Mouse (Mus musculus): ENCODE results near the gene Bri3bp.
"Not testable (repeated sequence)": the region's sequence is repeated elsewhere in the genome, so short reads cannot be mapped to it uniquely, and the experiment has no call there.

GRCm38 (mm10) chr5:125412536-125412935 is 28.8 kb upstream of the Bri3bp start:
- not testable (repeated sequence) for TF ChIP-seq MYOD1 (IDR thresholded peaks at IDR 0.05; ENCODE audit: control insufficient read depth in 1 of 3, insufficient read length in 2 of 3, low read depth in 2 of 3); POLR2A (IDR thresholded peaks at IDR 0.05; ENCODE audit: insufficient read length, low read depth); USF1 (IDR thresholded peaks at IDR 0.05; ENCODE audit: low read depth); TCF12 (IDR thresholded peaks at IDR 0.05; ENCODE audit: insufficient read depth, poor library complexity, severe bottlenecking); TCF3 (IDR thresholded peaks at IDR 0.05; ENCODE audit: insufficient read length, low read depth); CEBPB (IDR thresholded peaks at IDR 0.05; ENCODE audit: insufficient read depth, poor library complexity, severe bottlenecking); E2F4 (IDR thresholded peaks at IDR 0.05; ENCODE audit: insufficient read depth); MYOG (IDR thresholded peaks at IDR 0.05; ENCODE audit: control insufficient read depth in 1 of 3, insufficient read depth in 1 of 3, insufficient read length in 2 of 3, low read depth in 2 of 3); POLR2AphosphoS2 (IDR thresholded peaks at IDR 0.05; ENCODE audit: insufficient read length, low read depth)

All from myocyte (in vitro differentiated cells).